Mouse (Mus musculus): Measurements from ENCODE around the gene Nuf2.
"Not testable (repeated sequence)": the region's sequence is repeated elsewhere in the genome, so short reads cannot be mapped to it uniquely, and the experiment has no call there.

GRCm38 (mm10) chr1:169517899-169518517 is 13.3 kb downstream of the Nuf2 start:
- TF ChIP-seq CTCF (IDR thresholded peaks at IDR 0.05; ENCODE audit: control insufficient read depth, insufficient read depth, insufficient read length); CEBPB (IDR thresholded peaks at IDR 0.05; ENCODE audit: low read depth); MYOG (IDR thresholded peaks at IDR 0.05; ENCODE audit: control insufficient read depth, extremely low read depth, insufficient read length); MAX (IDR thresholded peaks at IDR 0.05); USF1 (IDR thresholded peaks at IDR 0.05; ENCODE audit: low read depth); FOSL1 (IDR thresholded peaks at IDR 0.05; ENCODE audit: insufficient read depth, low read length, poor library complexity, severe bottlenecking): not testable (repeated sequence)

Measured in C2C12 (cell line).